Mouse (Mus musculus) neural tube, embryonic 15.5 days (tissue): ENCODE results near the gene Gas2. TPM values are rescaled to one million over a fixed set of nuclear protein-coding genes. Genes with fewer than 3 reads are reported as not detected.
A peak's percentile ranks its signal among the peaks of the same experiment; 100 is the strongest.

Source experiments
- ATAC-seq: fragments of 200-750 bp; cut with Nextera tagmentation; 2 replicates; pipeline ENCODE4 v1.8.0; 2017; ENCODE audit warnings: mild to moderate bottlenecking, moderate TSS enrichment, moderate library complexity; ENCODE audit not compliant: low FRiP score
- H3K27ac ChIP-seq: fragments of 300-500 bp; sonication (generic); replicated peaks from 2 replicates; pipeline ENCODE4 v1.5.1; 2015; ENCODE audit warnings: mild to moderate bottlenecking, inconsistent platforms
- H3K27me3 ChIP-seq: fragments of 300-500 bp; sonication (generic); replicated peaks from 2 replicates; pipeline ENCODE4 v1.6.1; 2015; ENCODE audit warnings: inconsistent platforms
- H3K36me3 ChIP-seq: fragments of 300-500 bp; sonication (generic); 2 replicates; pipeline ENCODE4 v1.6.1; 2015; ENCODE audit warnings: inconsistent platforms
- H3K4me1 ChIP-seq: fragments of 300-500 bp; sonication (generic); 2 replicates; pipeline ENCODE4 v1.6.1; 2015; ENCODE audit warnings: inconsistent platforms
- H3K4me2 ChIP-seq: fragments of 300-500 bp; sonication (generic); 2 replicates; pipeline ENCODE4 v1.6.1; 2015; ENCODE audit warnings: inconsistent platforms, mild to moderate bottlenecking, moderate library complexity
- H3K4me3 ChIP-seq: fragments of 300-500 bp; sonication (generic); replicated peaks from 2 replicates; pipeline ENCODE4 v1.5.1; 2015; ENCODE audit warnings: mild to moderate bottlenecking, inconsistent platforms
- H3K9ac ChIP-seq: fragments of 300-500 bp; sonication (generic); replicated peaks from 2 replicates; pipeline ENCODE4 v1.6.1; 2015; ENCODE audit warnings: mild to moderate bottlenecking, inconsistent platforms
- H3K9me3 ChIP-seq: fragments of 300-500 bp; sonication (generic); replicated peaks from 2 replicates; pipeline ENCODE4 v1.6.1; 2016; ENCODE audit warnings: inconsistent platforms
- WGBS: fragments of 180-500 bp; shearing (Covaris S2); methylation state at CpG from one replicate; pipeline ENCODE4 v1.1.7; 2015; ENCODE audit warnings: mixed read lengths; 5-methylcytosine and 5-hydroxymethylcytosine counted together
- polyA plus RNA-seq: library from polyadenylated mRNA; unstranded; fragments of >200 nt; fragmentation: Nextera tagmentation; extraction: Ambion mirVana; gene quantifications from 2 replicates; pipeline ENCODE4 v1.2.1, GENCODE M21; 2015

Gas2 gene
- polyA plus RNA-seq, 1 experiment from 2014 or later, result 18.9 TPM

DNA sequence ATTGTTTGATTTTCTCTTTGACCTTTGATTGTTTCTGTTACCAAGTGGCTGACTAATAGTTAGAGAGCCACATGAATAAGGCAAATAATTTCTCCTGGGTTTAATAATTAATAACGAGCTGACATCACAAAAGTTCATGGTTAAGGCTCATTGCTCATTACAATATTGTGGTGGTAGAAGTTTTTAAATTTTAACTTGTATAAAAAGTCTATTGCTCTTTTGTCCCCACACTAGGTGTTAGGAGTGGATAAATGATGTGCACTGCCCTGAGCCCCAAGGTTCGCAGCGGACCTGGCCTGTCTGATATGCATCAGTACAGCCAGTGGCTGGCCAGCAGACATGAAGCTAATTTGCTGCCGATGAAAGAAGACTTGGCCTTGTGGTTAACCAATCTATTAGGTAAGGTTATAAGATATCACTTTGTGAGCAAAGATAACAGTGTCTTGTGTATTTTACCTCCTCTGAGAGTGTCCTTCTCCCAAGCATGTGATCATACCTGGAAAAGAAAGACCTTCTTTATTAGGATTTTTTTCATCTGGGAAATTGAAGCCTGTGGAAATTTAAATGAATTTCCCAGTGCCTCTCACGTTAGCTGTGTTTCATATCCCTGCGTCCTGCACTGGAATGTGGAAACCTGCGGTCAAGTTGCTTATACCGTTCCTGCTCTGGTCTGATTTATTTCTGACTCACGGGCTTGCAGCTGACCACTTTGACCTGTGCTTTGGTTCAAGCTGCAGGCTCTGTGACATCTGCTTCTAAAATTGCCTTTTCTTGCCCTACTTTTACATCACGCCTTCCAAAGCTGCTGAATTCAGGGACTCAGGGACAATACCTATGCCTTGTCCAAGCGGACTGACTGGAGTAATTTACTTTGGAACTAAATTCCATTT lies 26.1 kb downstream of the Gas2 start:
- H3K27ac ChIP-seq, result no peak overlapping the region
- no peak for ATAC-seq
- no peaks in the 10 kb centered on the region for H3K9me3 ChIP-seq
- WGBS, result 81% methylated on average over 11 of the region's 11 CpGs
- no peak overlapping the region for H3K4me2 ChIP-seq
- 0 out of 2 replicates have a peak, but pooled peaks cover 2% of the 10 kb centered on the region for H3K36me3 ChIP-seq
- H3K4me3 ChIP-seq, result no peak overlapping the region
- no peaks in the 10 kb centered on the region for H3K27me3 ChIP-seq
- no peaks in the 10 kb centered on the region for H3K4me1 ChIP-seq
- no peak overlapping the region for H3K9ac ChIP-seq

DNA sequence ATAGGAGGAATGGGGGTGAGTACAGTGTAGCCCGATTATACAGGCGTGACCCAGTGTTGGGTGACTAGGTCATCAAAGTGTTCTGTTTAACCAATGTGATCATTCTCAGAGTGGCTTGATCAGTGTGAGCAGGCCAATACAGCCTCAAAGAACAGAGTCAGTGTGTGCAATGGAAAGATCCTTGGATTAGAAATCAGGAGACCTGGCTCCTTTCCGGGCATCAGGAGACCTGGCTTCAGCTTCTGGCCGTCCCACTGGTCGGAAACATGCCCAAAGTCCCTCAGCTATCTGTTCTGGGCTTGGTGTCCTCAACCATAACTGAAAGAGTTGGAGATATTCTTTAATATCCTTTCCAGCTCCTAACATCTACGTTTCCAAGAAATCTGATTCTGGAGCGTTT lies 27.8 kb downstream of the Gas2 start:
- no peaks in the 10 kb centered on the region for H3K27me3 ChIP-seq
- no peaks in the 10 kb centered on the region for H3K9me3 ChIP-seq
- no peaks in the 10 kb centered on the region for H3K4me1 ChIP-seq
- no peak overlapping the region for H3K27ac ChIP-seq
- H3K4me3 ChIP-seq, result no peak overlapping the region
- no peak overlapping the region for H3K9ac ChIP-seq
- ATAC-seq, result no peak
- H3K36me3 ChIP-seq, result 0 out of 2 replicates have a peak, but pooled peaks cover 2% of the 10 kb centered on the region
- WGBS, result 95% methylated on average over 7 of the region's 7 CpGs
- H3K4me2 ChIP-seq, result no peak overlapping the region

DNA sequence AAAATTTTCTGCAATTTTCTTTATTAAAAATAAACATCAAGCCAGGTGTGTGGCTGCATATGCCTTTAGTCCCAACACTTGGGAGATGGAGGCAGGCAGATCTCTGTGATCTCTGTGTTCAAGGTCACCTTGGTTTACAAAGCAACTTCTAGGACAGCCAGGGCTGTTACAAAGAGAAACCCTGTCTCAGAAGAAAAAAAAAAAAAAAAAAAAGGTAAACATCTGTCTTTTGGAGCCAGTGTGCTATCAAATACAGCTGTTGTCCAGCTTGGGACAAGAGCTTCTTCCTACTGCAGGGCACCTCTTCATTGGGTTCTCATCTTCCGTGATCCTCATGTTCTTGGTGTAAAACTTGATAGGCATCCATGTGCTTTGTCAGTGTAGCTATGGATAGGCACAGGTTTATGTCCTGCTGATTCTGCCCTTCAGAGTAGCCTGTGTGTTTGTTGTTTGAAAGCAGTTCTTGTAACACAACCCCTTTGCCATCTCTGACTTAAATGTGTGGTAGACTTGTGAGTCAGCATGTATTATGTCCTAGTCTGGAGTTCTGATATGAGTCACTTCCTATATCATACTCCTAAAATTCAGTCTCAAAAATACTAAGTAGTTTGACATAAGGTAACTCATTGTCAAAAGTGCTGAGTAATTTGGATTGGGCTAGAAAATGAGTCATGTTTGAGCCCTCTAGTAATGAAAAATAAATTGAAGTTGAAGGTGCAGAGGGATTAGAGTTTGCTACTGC lies 30.6 kb downstream of the Gas2 start:
- WGBS, result 100% methylated on average over 1 of the region's 1 CpGs
- H3K36me3 ChIP-seq, result 0 out of 2 replicates have a peak, but pooled peaks cover 2% of the 10 kb centered on the region
- no peak for ATAC-seq

DNA sequence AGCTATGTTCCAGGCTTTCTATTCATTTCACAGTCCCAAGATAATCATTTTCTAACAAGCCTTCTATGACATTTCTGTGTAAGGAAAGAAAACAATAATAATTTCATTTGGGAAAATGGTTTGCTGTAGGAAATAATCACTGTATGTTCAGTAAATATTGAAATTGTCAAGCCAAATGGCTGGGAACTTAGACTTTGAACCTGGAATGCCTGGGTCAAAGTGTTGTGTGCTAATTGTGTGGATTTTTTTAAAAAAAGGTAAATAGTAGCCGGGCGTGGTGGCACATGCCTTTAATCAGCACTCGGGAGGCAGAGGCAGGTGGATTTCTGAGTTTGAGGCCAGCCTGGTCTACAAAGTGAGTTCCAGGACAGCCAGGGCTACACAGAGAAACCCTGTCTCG lies 31.2 kb downstream of the Gas2 start:
- ATAC-seq, result no peak
- 92% methylated on average over 4 of the region's 4 CpGs for WGBS
- Histone ChIP-seq H3K27ac (no peak overlapping the region), H3K4me1 (no peaks in the 10 kb centered on the region), H3K36me3 (0 out of 2 replicates have a peak, but pooled peaks cover 2% of the 10 kb centered on the region), H3K4me3 (no peak overlapping the region), H3K4me2 (no peak overlapping the region), H3K27me3 (no peaks in the 10 kb centered on the region), H3K9me3 (no peaks in the 10 kb centered on the region), H3K9ac (no peak overlapping the region)

More for the DNA sequence above, 30.6 kb downstream of the Gas2 start:
- H3K27ac ChIP-seq, result no peak overlapping the region
- no peak overlapping the region for H3K4me2 ChIP-seq
- no peaks in the 10 kb centered on the region for H3K9me3 ChIP-seq
- no peaks in the 10 kb centered on the region for H3K27me3 ChIP-seq
- no peak overlapping the region for H3K9ac ChIP-seq
- H3K4me3 ChIP-seq, result no peak overlapping the region
- H3K4me1 ChIP-seq, result no peaks in the 10 kb centered on the region

DNA sequence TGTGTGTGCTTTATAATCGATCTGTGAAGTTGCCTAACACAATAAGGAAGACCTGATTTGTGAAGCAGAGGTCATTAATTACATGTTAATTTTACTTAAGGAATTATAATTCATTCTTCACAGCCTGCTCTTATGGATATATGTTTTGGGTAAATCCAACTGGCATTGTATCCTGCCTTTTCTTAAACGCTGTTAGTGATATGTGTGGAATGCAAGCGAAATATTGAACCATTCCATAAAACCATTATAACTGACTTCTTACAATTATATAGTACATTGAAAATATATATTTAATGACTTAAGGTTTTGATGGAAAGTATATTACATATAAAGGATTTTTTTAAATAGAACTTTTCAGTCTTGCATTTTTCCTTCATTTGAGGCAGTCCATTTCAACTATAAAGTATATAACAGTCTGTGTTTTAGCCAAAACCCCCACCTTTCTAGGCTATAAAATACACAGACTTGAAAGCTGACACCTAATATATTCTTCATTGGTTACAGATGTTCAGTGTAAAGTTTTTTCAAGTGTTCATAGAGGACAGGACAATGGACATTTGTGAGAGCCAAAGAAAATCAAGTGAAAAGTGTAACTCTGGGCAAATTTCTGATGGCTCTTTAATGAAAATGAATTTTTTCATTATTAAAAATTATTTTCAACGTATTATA lies 32.5 kb downstream of the Gas2 start:
- no peaks in the 10 kb centered on the region for H3K36me3 ChIP-seq
- H3K9ac ChIP-seq, result no peak overlapping the region
- 82% methylated on average over 4 of the region's 4 CpGs for WGBS
- no peak overlapping the region for H3K27ac ChIP-seq
- ATAC-seq, result no peak
- no peaks in the 10 kb centered on the region for H3K27me3 ChIP-seq
- H3K4me2 ChIP-seq, result no peak overlapping the region
- H3K4me1 ChIP-seq, result no peaks in the 10 kb centered on the region
- H3K9me3 ChIP-seq, result no peaks in the 10 kb centered on the region
- no peak overlapping the region for H3K4me3 ChIP-seq

DNA sequence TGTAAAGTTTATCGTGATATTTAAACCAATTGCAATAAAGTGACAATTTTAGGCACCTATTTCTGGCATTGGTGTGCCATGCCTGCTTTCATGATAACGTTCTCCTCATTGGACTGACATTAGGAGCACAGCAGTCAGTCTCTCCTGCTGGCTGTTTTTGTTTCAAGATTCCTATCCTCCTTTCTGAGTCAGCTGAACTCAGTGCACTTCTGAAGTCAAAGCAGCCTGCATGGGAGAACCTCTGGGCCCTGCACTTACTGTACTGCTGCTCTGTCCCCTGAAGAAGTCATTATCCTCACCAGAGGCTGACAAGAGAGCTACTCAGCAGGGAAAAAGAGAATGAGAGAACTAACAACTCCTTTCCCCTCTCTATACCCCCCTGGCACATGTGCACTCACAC lies 33.1 kb downstream of the Gas2 start:
- Histone ChIP-seq H3K4me3 (no peak overlapping the region), H3K36me3 (no peaks in the 10 kb centered on the region), H3K9ac (no peak overlapping the region), H3K9me3 (no peaks in the 10 kb centered on the region), H3K27ac (no peak overlapping the region), H3K27me3 (no peaks in the 10 kb centered on the region), H3K4me2 (no peak overlapping the region), H3K4me1 (no peaks in the 10 kb centered on the region)
- ATAC-seq, result no peak
- WGBS, result 57% methylated on average over 2 of the region's 2 CpGs

DNA sequence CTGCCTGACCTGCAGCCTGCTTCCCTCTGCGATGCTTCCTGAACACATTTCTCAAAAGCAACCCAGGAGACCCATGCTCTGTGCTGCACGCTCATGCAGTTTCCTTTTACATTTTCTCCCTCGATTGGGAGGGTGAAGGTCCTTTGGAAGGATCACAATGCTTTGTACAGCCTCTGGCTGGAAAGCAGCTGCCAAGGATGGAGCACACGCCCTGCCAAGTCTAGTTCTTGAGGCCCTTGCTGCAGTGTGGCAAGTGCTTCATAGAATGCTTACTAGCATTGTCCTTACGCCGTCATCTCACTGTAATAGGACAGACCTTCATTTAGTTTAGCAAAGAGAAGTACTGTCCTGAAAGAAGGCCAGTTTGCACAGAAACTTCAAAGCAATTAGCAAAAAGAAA lies 37.3 kb downstream of the Gas2 start:
- Histone ChIP-seq H3K9me3 (no peaks in the 10 kb centered on the region), H3K4me2 (no peak overlapping the region), H3K27me3 (no peaks in the 10 kb centered on the region), H3K36me3 (no peaks in the 10 kb centered on the region), H3K9ac (no peak overlapping the region), H3K4me1 (no peaks in the 10 kb centered on the region), H3K4me3 (no peak overlapping the region), H3K27ac (no peak overlapping the region)
- ATAC-seq, result no peak
- WGBS, result 69% methylated on average over 6 of the region's 6 CpGs

DNA sequence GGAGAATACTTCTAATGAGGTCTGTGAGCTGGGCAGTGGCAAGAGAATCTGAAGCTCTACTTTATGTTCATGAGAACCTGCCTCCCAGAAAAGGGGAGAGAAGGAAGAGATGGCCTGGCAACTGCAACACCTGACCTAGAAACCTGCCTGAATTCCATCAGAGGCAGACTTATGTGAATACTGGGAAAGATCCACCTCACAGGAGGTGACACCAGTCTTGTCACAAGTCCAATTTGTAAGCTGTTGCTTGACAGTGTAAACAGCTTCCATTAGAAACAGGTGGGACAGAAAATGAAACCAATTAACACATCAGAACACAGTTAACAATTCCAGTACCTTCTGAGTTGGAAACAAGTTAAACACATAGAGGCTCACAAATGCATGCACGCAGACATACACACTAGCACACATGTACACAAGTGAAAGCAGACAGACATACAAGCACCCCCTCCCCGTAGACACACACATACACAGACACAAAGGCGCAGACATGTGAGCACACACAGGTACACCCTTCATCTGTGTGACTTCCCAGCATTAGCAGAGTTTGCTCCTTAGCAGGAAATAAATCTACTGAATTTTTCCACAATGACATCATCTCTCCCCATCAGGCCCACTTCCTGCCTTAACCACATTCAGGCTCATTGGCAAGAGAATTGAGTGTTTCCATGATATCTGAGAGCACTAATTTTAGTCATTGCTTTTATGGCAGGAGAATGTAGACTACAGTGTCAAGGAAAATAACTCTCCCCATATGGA lies 51.7 kb downstream of the Gas2 start:
- no peak overlapping the region for H3K27ac ChIP-seq
- H3K4me1 ChIP-seq, result no peaks in the 10 kb centered on the region
- no peaks in the 10 kb centered on the region for H3K36me3 ChIP-seq
- H3K9ac ChIP-seq, result no peak overlapping the region
- 91% methylated on average over 3 of the region's 3 CpGs for WGBS
- no peak for ATAC-seq
- no peaks in the 10 kb centered on the region for H3K9me3 ChIP-seq
- no peak overlapping the region for H3K4me3 ChIP-seq
- H3K4me2 ChIP-seq, result no peak overlapping the region
- H3K27me3 ChIP-seq, result no peaks in the 10 kb centered on the region

DNA sequence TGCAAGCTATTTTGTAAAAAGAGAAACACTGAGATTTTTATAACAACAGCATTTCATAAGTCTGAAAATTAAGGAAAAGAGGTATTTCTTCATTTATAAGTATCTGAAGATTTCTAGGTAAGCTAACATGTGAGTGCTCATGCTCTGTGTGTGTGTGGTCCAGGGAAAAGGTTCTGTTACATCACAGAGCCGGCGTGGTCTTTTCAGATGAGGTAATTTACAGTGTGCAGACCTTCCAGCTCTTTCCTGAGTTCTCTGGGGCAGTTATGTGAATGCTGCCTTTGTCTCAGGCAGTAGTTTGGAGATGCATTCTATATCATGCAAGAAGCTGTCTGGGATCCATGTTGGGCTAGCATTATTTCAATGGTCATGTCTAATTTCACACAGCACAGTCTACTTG lies 52.3 kb downstream of the Gas2 start:
- WGBS, result 53% methylated on average over 2 of the region's 2 CpGs
- Histone ChIP-seq H3K9me3 (no peaks in the 10 kb centered on the region), H3K36me3 (no peaks in the 10 kb centered on the region), H3K4me3 (no peak overlapping the region), H3K4me1 (no peaks in the 10 kb centered on the region), H3K27me3 (no peaks in the 10 kb centered on the region), H3K4me2 (no peak overlapping the region), H3K9ac (no peak overlapping the region), H3K27ac (no peak overlapping the region)
- ATAC-seq, result no peak

DNA sequence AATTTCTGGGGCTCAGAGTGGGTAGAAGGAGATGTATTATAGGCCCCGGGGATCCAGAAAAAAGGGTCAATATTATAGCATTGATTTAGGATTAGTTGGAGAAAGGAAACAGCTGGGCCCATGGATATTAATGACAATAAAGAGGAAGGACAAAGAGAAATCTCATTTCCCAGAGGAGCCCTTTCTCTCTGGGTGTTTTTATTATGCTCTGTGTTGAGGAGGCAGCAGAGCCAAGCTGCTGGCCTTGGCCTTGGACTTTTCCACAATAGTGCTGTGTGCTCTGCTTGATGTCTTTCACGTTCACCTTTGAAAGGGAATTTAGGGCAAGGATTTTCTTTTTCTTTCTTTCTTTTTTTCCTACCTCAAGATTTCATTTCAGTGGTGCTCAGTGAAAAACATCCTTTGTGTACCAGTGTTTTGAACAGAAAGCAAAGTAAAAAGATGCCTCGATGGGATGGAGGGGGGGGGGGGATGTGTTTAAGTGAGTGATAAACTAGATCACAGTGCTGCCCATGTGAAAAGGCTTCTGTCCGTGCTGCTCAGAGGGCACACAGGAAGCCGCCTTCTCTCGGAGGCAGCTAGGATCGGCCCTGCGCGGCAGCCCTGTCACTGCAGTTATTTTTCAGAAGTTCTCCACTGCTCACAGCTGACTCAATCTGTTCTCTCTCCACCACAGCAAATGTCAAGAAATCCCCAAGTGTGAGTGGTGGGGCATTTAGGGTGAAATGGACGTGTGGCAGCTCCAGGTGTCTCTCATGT lies 67.1 kb downstream of the Gas2 start:
- H3K27me3 ChIP-seq, result no peaks in the 10 kb centered on the region
- no peak overlapping the region for H3K4me3 ChIP-seq
- H3K9ac ChIP-seq, result no peak overlapping the region
- H3K9me3 ChIP-seq, result no peaks in the 10 kb centered on the region
- H3K4me2 ChIP-seq, result peak overlapping the region; percentile 7; the same call in 1 of the 2 replicates
- H3K36me3 ChIP-seq, result no peaks in the 10 kb centered on the region
- H3K27ac ChIP-seq, result peak overlapping the region; percentile 67; the same call in 1 of the 2 replicates
- WGBS, result 13% methylated on average over 10 of the region's 10 CpGs
- ATAC-seq, result peak; percentile 76; the same call in 1 of the 2 replicates
- H3K4me1 ChIP-seq, result peaks cover 12% of the 10 kb centered on the region
